Mouse (Mus musculus) gastrocnemius, adult 2 months (tissue): ENCODE measurements around the gene Sim1. TPM values are rescaled to one million over a fixed set of nuclear protein-coding genes. Genes with fewer than 3 reads are reported as not detected.

ENCODE experiments used
- DNase-seq: peaks from one replicate; pipeline ENCODE4 v3.0.0; 2022
- H3K27ac ChIP-seq: fragments of 200-600 bp; 2 replicates; pipeline ENCODE4 v1.8.1; 2022; ENCODE audit warnings: mild to moderate bottlenecking
- H3K4me3 ChIP-seq: fragments of 200-600 bp; 2 replicates; pipeline ENCODE4 v1.8.1; 2022; ENCODE audit warnings: mild to moderate bottlenecking, moderate library complexity
- CTCF ChIP-seq: fragments of 200-600 bp; IDR thresholded peaks from 2 replicates; pipeline ENCODE4 v1.8.1; 2022; ENCODE audit warnings: antibody characterized with exemption, mild to moderate bottlenecking, moderate library complexity
- intact Hi-C: fragments of 180-260 bp; cut with DNase I; formaldehyde crosslinking; loops from one replicate; pipeline ENCODE4 v1.15.1; 2025
- total RNA-seq, 2 experiments: library from RNA; stranded (reverse); gene quantifications; 2 replicates each; pipeline ENCODE4 v1.2.3; 2021

The Sim1 gene
- total RNA-seq, 2 experiments from 2014 or later: 0.47 TPM; not detected in 1

DNA sequence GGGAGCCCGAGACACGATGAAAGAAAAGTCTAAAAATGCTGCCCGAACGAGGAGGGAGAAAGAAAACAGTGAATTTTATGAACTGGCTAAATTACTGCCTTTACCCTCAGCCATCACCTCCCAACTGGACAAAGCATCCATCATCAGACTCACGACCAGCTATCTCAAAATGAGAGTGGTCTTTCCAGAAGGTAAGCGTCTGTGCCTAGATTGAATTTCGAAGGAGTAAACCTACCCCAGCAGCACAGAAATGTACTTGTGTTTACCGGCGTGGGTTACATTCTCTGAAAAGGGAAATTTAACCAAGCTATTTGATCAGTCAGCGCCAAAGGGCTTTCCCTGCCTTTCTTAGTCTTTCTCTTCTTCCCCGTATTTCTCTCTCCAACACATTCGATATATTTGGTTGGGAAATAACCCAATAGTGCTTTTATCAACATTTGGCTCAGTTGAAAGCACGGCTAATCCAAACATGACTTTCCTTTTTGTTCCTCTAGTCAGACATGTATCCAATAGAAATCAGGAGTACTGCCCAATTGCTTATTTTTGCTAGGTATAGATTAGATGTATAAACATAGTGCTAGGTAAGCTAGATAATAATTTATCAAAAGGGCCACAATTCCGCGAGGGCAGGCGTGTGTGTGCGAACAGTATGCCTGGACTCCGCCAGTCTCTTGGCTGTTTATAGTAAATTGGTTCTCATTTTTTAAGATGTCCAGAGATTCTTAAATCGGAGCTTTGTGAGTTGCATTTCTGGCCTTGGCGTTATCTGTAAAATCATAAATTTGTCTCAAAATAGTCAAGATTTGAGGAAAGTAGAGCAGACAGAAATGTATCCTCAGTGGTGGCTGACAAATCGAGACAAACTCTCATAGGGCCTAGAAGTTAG lies 1.6 kb downstream of the Sim1 start:
- no peak overlapping the region for H3K4me3 ChIP-seq
- intact Hi-C loops: loop anchor here (5.0 kb wide), 1 partner anchor 304 kb away; the partner anchor contains the start of gene Ascc3
- DNase-seq: no peak

DNA sequence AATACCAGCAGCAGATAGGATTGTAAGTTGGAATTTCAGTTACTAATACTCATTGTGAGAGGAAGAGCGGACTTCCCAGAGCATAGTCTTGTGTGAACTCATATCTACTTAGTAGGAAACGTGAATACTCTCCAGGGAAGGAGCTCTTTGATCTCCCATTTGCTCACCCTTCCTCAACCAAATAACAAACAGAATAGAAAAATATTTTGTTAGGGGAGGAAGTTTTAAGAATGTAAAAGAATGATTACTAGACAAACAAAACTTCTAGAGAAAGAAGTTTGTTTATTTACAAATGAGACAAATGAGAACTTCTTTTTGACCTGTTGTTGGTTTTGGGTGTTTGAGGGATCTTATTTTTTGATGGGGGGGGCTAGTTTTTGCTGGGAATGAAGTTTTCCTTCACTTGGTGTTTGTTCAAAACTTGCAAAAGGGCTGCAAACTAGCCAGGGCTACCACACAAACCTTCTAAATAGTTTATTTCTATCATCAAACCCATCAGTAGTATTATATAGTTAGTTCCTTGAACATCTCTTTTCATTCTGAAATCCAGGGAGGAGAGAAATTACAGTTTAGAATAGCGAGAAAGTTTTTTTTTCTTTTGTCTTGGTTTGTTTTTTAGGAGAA lies 2.3 kb downstream of the Sim1 start:
- DNase-seq: no peak
- TF ChIP-seq CTCF: no peak
- Histone ChIP-seq H3K27ac (no peak overlapping the region), H3K4me3 (no peak overlapping the region)
- intact Hi-C loops: loop anchor here (5.0 kb wide), 1 partner anchor 305 kb away; the partner anchor contains the start of gene Ascc3

More for the DNA sequence above, 1.6 kb downstream of the Sim1 start:
- no peak overlapping the region for H3K27ac ChIP-seq
- no peak for TF ChIP-seq CTCF

DNA sequence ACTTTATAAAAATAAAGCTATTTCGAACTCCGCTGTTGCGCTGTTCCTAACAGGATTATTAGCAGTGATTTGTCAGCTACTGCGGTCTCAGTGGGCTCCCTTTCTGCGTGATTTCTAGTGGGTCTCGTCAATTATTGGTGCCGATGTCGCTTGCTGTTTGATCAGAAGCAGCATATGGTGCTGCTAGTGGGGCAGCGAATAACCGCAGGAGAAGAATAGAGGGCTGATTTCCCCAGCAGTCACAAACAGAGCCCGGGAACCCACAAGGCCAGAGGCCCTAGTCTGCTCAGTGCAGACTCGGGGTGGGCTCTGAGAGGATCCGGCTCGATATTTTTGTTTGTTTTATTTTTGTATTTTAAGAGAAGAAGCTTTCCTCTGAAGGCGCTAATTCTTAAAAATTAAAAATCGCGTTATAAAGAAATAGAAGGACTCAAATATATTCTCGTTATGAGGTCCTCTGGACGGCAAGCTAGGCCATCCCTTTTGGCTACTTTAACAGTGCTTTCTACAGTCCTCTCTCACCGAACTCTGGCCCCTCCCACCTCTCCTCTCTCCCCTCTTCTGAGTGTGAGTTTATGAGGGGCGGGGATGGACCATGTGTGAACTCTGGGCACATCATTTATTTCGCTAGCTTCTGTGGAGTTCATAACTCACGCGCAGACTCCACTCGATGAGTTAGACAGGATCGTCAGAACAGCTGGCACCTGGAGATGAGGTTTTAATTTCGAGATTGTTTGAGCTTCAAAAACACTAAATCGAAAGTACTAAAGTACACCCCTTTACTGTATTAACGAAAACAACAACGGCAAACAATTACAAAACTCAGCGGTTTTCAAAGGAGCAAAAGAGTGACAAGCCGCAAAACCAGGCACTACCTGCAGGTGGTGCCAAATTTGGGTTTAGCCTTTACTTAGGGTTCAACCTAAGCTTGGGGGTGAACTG lies 3.2 kb downstream of the Sim1 start:
- no peak for DNase-seq
- no peak overlapping the region for H3K27ac ChIP-seq
- intact Hi-C loops: loop anchor here (5.0 kb wide), 1 partner anchor 306 kb away; the partner anchor contains the start of gene Ascc3

DNA sequence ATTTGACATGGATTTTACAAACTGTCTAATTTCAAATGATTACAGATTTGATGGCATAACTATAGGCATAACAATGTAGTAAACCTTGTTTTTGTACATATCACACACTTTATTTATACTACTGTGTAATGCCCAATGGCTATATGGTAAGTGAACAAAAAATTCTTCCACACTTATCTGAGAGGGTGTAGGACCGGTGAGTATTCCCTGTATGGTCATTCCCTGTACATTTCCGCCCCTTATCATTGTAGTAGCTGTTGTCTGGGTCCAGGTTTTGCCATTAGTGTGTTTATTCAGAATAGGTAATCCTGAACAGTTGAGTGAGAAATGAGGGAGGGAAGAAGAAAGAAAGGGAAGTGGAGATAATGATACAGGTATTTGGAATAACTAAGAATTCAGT lies 4.1 kb downstream of the Sim1 start:
- intact Hi-C loops: loop anchor here (5.0 kb wide), 1 partner anchor 306 kb away; the partner anchor contains the start of gene Ascc3
- no peak for DNase-seq
- no peak for TF ChIP-seq CTCF
- no peak overlapping the region for H3K4me3 ChIP-seq
- no peak overlapping the region for H3K27ac ChIP-seq

More for the DNA sequence above, 3.2 kb downstream of the Sim1 start:
- H3K4me3 ChIP-seq: 0 out of 2 replicates have a peak overlapping the region, but pooled peaks have one; percentile 15
- TF ChIP-seq CTCF: peak; percentile 40

DNA sequence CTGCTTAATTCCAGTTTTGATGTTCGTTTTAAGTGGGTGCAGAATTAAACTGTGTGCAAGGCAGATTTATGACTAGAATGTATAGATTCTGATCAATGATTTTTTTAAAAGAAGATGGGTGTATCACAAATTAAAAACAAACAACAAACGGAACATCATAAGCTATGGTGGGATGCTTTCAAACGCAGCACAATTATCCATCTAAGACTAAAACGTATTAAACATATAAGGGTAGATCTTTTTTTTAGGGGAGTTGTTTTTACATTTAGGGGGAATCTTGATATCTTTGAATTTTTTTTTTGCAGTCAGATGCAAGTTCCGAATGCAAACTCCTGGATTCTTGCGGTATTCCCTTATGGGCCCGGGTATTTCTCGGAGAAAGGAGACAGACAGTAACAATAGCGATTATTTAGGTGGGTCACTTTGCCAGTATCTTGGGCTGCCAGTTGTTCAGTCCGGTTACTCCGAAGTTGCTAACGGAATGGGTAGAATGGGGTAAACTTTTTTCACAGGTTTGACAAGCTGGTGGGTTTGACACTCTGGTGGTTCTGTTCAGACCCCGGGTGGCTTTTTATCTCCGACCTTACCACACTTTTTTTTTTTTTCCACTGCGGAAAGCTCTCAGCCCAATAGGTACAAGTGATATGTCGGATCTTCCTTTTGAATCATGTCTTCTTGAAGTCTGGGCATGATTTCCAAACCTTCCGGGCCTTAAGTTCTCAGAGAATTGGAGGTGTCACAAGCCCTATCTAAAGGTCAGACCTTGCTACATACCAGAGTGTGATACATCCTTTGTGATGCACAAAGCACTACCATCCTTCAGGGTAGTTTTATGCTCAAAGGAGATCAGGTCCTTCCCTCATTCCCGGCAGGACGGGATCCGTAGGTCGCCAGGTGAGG lies 5.5 kb downstream of the Sim1 start:
- Histone ChIP-seq H3K4me3 (no peak overlapping the region), H3K27ac (no peak overlapping the region)
- no peak for DNase-seq
- intact Hi-C loops: loop anchor here (5.0 kb wide), 1 partner anchor 308 kb away; the partner anchor contains the start of gene Ascc3
- no peak for TF ChIP-seq CTCF

DNA sequence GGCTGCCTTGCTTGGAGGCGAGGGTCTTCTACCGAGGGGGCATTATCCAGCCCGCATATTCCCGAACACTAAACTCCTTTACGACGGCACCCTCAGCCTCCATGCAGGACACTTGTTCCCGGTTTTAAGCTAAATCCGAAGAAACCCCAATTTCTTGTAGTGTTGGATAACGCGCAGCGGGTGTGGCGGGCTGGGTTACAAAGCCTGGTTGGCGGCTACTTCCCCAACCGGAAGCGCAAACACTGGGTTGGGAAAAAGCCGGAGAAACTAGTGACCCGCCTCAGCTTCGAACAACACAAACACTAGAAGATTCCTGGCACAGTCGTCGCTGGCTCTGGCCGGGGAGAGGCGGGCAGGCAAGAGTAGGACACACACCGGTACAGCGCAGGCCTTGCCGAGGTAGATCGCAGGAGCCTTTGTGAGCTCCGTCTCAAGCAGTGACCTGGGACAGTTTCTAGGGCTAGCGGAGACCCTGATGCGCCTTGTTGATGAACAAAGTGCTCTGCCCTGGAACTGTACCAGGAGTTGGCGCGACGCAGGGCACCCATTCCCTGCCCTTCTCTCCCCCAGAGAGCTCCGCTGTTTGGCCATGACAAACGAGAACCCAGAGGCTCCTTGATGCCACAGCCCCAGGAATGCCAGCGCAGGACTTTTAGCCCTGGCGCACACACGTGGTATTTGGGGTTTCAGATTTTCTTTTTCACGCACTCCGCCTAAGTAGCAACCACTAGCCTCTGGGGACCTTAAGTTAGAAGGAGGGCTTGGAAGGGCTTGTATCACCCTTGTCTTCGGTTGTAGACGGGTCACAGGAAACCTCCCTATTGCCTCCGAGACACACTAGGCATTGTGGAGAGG lies 6.4 kb downstream of the Sim1 start:
- H3K4me3 ChIP-seq: no peak overlapping the region
- no peak overlapping the region for H3K27ac ChIP-seq
- no peak for DNase-seq
- no peak for TF ChIP-seq CTCF
- intact Hi-C loops: no loop called here

DNA sequence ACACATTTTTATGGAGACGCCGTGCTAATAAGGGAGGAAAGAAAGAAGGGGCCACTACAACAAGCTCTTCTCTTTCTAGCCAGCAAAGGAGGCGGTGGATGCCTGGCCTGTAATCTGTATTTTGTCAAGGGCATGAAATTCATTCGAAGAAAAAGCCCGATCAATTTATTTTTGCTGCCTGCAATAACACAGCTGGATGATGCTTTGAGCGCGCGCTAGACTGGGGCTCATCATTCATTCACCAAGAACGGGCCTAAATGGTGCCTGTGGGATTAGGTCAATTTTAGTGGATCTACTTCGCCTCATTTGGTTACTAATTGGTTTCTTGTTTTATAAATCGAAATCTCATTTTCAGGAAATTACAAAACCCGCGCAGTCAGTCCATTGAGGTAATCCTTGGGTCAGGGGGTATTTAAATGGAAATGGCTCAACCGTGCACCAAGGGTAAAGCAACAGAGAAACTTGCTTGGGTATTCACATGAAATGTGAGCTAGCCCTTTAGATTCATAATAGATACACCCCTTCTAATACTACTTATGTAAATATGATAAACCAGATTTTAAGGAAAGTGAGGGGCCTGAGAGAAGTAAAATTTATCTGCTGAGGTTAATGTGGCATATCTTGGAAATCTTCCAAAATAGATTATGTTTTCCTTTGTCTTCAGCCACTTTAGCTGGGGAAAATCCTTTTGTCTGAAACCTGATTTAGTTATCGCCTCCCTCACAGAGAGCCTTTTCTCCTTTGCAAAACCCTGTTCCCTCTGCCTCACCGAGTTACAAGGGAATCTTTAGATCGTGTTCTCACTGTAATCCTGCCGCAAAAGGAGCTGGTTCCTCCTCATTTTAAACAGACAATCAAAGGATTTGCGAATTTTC lies 7.3 kb downstream of the Sim1 start:
- Histone ChIP-seq H3K27ac (no peak overlapping the region), H3K4me3 (no peak overlapping the region)
- intact Hi-C loops: no loop called here
- no peak for TF ChIP-seq CTCF
- no peak for DNase-seq

DNA sequence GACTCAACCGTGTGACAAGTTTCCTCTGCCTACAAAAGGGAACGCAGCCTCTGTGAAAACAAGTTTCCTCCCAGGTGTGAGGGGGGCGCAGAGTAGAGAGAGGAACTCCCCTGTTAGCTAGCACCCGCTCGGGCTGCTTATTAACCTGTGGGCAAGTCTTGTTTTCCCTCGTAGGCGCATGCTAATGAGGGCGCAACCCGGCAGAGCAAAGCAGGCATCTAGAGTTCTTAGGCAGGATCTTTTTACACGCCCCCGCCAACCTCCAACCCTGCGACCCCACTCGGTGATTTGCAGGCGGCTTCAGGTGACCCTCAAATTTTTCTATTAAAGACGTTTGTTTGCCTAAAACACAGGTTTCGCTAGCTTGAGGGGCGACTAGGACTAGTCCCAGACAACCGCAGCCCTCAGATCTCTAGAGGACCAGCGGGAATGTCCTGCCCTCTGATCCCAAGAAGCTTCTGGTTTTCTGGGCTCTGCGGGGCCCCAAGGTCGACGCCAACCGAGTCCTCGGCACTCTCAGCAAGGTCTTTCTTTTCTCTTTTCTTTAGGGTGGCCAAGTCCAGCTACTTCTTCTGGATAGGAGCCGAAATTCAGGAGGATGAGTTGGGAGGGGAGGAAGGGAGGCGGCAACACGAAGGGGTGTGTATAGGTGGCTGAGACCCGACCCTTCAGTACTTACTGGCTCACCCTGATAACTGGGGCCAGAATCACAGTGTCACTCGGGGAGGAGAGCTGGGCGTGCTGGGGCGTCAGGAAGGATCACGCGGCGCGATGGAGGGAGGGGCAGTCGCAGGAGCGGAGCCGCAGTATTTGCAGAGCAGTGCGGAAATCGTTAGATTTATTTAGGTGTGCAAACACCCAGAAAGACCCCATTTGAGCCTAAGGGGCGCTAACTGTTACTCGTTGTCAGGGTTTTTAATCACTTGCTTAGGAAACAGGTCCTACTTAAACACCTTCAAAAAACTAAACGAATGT lies 8.5 kb downstream of the Sim1 start:
- TF ChIP-seq CTCF: no peak
- intact Hi-C loops: no loop called here
- DNase-seq: no peak
- no peak overlapping the region for H3K4me3 ChIP-seq
- no peak overlapping the region for H3K27ac ChIP-seq
